Mouse (Mus musculus) hindbrain, postnatal 0 days (tissue): ENCODE measurements around the gene Afdn. TPM values are rescaled to one million over a fixed set of nuclear protein-coding genes. Genes with fewer than 3 reads are reported as not detected.
"Not testable (repeated sequence)": the region's sequence is repeated elsewhere in the genome, so short reads cannot be mapped to it uniquely, and the experiment has no call there.

Experiments
- ATAC-seq: fragments of 200-750 bp; cut with Nextera tagmentation; 2 replicates; pipeline ENCODE4 v1.8.0; 2017; ENCODE audit warnings: mild to moderate bottlenecking, moderate TSS enrichment, moderate library complexity
- DNase-seq: peaks from one replicate; pipeline ENCODE4 v3.0.0-alpha.2; 2015; ENCODE audit warnings: low spot score
- H3K27ac ChIP-seq: fragments of 300-500 bp; sonication (generic); 2 replicates; pipeline ENCODE4 v1.5.1; 2014; ENCODE audit warnings: mild to moderate bottlenecking
- H3K27me3 ChIP-seq: fragments of 300-500 bp; sonication (generic); 2 replicates; pipeline ENCODE4 v1.6.1; 2014; ENCODE audit warnings: low read length, mixed read lengths; ENCODE audit not compliant: insufficient read depth
- H3K36me3 ChIP-seq: fragments of 300-500 bp; sonication (generic); 2 replicates; pipeline ENCODE4 v1.6.1; 2014; ENCODE audit warnings: low read length, mixed read lengths; ENCODE audit not compliant: insufficient read depth
- H3K4me1 ChIP-seq: fragments of 300-500 bp; sonication (generic); 2 replicates; pipeline ENCODE4 v1.6.1; 2014; ENCODE audit warnings: antibody characterized with exemption, low read length, mixed read lengths; ENCODE audit not compliant: insufficient read depth
- H3K4me2 ChIP-seq: fragments of 300-500 bp; sonication (generic); 2 replicates; pipeline ENCODE4 v1.6.1; 2014; ENCODE audit warnings: low read depth, mild to moderate bottlenecking, low read length, moderate library complexity, mixed read lengths
- H3K4me3 ChIP-seq: fragments of 300-500 bp; sonication (generic); 2 replicates; pipeline ENCODE4 v1.5.1; 2014; ENCODE audit warnings: low read length
- H3K9ac ChIP-seq: fragments of 300-500 bp; sonication (generic); replicated peaks from 2 replicates; pipeline ENCODE4 v1.6.1; 2014; ENCODE audit warnings: mild to moderate bottlenecking, low read length, moderate library complexity, mixed read lengths
- H3K9me3 ChIP-seq: fragments of 300-500 bp; sonication (generic); 2 replicates; pipeline ENCODE4 v1.6.1; 2016; ENCODE audit warnings: low read length, mixed read lengths
- CTCF ChIP-seq: IDR thresholded peaks from 2 replicates; pipeline ENCODE4 v1.5.1; 2016; ENCODE audit warnings: antibody characterized with exemption, control low read depth, low read depth
- WGBS: fragments of 180-500 bp; shearing (Covaris S2); extraction: QIAGEN DNeasy Blood & Tissue Kit; methylation state at CpG from one replicate; pipeline ENCODE4 v1.1.7; 2014; 5-methylcytosine and 5-hydroxymethylcytosine counted together
- polyA plus RNA-seq: library from polyadenylated mRNA; unstranded; fragments of >200 nt; fragmentation: Nextera tagmentation; extraction: Ambion mirVana; gene quantifications from 2 replicates; pipeline ENCODE4 v1.2.1, GENCODE M21; 2015
- total RNA-seq: library from RNA; depleted of rRNA; stranded (reverse); fragments of >200 nt; gene quantifications from 2 replicates; pipeline ENCODE4 v1.2.3, GENCODE M21; 2014

Gene Afdn
- total and polyA plus RNA-seq, 2 experiments from 2014 or later, result 78.9 to 127 TPM

DNA sequence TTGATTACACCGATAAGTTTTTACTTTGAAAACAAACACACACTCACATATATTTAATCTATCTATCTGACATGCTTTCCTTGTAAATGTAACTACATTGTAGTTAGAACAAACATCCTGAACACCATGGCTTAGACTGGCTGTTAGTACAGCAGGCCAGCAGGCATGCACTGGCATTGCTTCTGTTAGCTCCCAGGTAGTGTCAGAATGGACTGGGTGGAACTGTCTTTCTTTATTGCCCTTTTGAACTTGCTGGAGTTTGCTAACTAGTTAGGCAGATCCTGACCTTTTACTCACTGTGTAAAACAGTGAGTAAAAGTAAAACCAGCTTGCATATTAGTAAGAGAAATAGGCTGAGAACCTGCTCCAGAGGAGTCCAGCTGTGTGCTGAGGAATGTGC, 8.2 kb downstream of the Afdn start:
- no peak overlapping the region for H3K4me3 ChIP-seq
- H3K9ac ChIP-seq, result no peak overlapping the region
- no peaks in the 10 kb centered on the region for H3K27me3 ChIP-seq
- no peak for ATAC-seq
- WGBS, result 98% methylated on average over 1 of the region's 1 CpGs
- DNase-seq, result no peak
- H3K4me2 ChIP-seq, result no peak overlapping the region
- no peaks in the 10 kb centered on the region for H3K36me3 ChIP-seq
- no peaks in the 10 kb centered on the region for H3K4me1 ChIP-seq
- no peak overlapping the region for H3K27ac ChIP-seq
- no peak for TF ChIP-seq CTCF
- H3K9me3 ChIP-seq, result no peaks in the 10 kb centered on the region

DNA sequence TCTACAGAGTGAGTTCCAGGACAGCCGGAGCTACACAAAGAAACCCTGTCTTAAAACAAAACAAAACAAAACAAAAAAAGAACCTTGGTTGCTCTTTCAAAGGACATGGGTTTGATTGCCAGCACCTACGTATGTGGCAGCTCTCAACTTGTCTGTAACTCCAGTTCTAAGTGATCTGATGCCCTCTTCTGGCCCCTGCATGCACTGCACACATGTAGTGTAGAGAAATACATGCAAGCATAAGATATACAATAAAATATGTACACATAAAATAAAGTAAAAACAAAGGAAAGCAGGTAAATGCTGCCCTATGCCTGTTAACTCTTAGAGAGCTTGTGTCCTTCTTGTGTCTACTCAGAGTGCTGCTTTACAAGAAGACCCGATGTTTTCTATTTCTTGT, 8.9 kb downstream of the Afdn start:
- TF ChIP-seq CTCF, result peak; percentile 54
- Histone ChIP-seq H3K9me3 (no peaks in the 10 kb centered on the region), H3K9ac (no peak overlapping the region), H3K4me2 (no peak overlapping the region), H3K4me3 (no peak overlapping the region), H3K36me3 (no peaks in the 10 kb centered on the region), H3K27me3 (no peaks in the 10 kb centered on the region), H3K4me1 (no peaks in the 10 kb centered on the region), H3K27ac (no peak overlapping the region)
- no peak for ATAC-seq
- DNase-seq, result no peak
- 88% methylated on average over 3 of the region's 3 CpGs for WGBS

DNA sequence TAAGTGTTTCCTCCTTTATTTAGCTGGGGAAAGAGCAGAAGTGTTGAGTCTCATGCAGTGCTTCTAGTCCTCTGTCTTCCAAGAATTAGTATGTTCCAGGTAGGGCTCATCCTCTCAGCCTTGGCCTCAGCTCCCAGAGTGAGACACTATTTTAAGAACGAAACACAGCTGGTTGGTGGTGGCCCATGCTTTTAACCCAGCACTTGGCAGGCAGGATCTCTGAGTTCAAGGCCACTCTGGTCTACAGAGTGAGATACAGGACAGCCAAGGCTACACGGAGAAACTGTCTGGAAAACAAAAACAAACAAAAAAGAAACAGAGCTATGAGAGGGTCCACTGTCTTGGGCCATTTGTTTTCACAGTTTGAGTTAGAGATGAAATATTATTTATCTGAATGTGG, 17.3 kb downstream of the Afdn start:
- H3K4me3 ChIP-seq, result no peak overlapping the region
- no peak for ATAC-seq
- 83% methylated on average over 2 of the region's 2 CpGs for WGBS

DNA sequence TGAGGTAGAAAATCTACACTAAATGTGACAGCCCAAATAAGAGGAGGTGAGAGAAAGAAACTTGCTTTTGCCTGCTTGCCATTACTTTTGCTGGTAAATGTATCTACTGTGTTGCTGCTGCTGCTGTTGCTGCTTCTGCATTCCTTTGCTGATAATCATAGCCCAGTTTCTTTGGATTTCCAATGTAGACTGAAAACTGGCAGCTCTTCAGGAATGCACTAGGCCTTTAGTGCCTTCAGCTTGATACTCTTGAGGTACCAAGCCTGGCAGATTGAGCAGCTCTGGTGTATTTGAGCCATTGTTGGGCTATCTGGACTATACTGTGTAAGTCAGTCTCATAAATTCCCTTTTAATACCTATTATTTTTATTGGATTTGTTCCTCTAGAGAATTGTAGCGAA, 18.5 kb downstream of the Afdn start:
- no peaks in the 10 kb centered on the region for H3K9me3 ChIP-seq

More for the DNA sequence above, 17.3 kb downstream of the Afdn start:
- Histone ChIP-seq H3K4me1 (no peaks in the 10 kb centered on the region), H3K36me3 (no peaks in the 10 kb centered on the region), H3K4me2 (no peak overlapping the region), H3K27me3 (no peaks in the 10 kb centered on the region), H3K9ac (no peak overlapping the region), H3K27ac (no peak overlapping the region), H3K9me3 (no peaks in the 10 kb centered on the region)
- TF ChIP-seq CTCF, result no peak
- DNase-seq, result no peak

DNA sequence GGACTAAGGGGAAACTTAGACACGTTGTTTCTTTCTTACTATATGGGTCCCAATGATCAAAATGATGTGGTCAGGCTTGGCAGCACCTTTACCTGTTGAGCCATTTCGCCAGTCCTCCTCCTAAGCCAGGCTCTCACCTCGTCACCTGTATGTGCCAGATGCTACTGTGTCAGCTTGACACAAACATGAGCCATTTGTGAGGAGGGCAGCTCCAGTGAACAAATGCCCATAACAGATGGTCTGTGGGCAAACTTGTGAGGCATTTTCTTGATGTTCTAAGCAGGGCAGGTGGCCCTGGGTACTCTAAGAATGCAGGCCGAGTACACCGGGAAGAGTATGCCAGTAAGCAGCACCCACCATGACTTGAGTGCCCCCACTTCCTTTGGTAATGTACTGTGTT, 21.6 kb downstream of the Afdn start:
- 0 out of 2 replicates have a peak, but pooled peaks have one; percentile 27 for ATAC-seq

More for the DNA sequence above, 18.5 kb downstream of the Afdn start:
- Histone ChIP-seq H3K4me1 (no peaks in the 10 kb centered on the region), H3K27me3 (no peaks in the 10 kb centered on the region), H3K9ac (no peak overlapping the region), H3K4me3 (no peak overlapping the region), H3K27ac (no peak overlapping the region), H3K36me3 (no peaks in the 10 kb centered on the region), H3K4me2 (no peak overlapping the region)
- no peak for TF ChIP-seq CTCF
- WGBS, result 91% methylated on average over 1 of the region's 1 CpGs
- no peak for ATAC-seq
- no peak for DNase-seq

DNA sequence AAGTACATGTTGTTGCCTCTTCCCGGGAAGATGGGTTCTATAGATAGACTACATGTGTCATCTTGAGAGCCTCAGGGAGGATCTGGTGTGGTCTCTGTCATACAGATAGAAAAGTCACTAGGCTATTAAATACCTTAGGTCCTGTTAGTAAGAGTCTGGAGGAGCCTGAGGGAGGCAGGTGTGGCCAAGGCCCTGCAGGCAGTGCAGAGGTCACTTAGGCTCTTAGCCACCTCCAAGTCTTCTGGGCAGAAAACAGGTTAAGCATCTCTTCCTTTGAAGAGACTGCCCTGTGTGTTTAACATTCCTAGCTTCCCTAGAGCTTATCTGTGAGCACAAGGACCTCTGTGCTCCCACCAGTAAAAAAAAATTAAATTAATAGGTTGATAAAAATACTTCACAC, 23.1 kb downstream of the Afdn start:
- 74% methylated on average over 1 of the region's 1 CpGs for WGBS
- H3K27me3 ChIP-seq, result no peaks in the 10 kb centered on the region
- ATAC-seq, result no peak

More for the DNA sequence above, 21.6 kb downstream of the Afdn start:
- H3K4me3 ChIP-seq, result no peak overlapping the region
- no peaks in the 10 kb centered on the region for H3K9me3 ChIP-seq
- DNase-seq, result no peak
- no peaks in the 10 kb centered on the region for H3K27me3 ChIP-seq
- 78% methylated on average over 5 of the region's 5 CpGs for WGBS
- no peak for TF ChIP-seq CTCF
- H3K4me2 ChIP-seq, result no peak overlapping the region
- H3K4me1 ChIP-seq, result no peaks in the 10 kb centered on the region
- no peak overlapping the region for H3K27ac ChIP-seq
- no peaks in the 10 kb centered on the region for H3K36me3 ChIP-seq
- no peak overlapping the region for H3K9ac ChIP-seq

DNA sequence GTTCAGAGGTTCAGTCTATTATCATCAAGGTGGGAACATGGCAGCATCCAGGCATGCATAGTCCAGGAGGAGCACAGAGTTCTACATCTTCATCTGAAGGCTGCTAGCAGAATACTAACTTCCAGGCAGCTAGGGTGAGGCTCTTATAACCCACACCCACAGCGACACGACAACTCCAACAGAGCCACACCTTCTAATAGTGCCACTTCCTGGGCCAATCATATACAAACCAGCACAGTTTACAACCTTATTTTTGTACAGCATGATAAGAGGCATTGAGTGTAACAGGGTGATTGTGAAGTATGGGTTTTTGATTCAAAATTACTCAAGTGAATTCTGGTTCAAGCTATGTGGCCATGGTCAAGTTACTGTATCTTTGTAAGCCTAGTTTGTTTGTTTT, 29.7 kb downstream of the Afdn start:
- H3K36me3 ChIP-seq, H3K4me2 ChIP-seq, H3K27me3 ChIP-seq, H3K9ac ChIP-seq, ATAC-seq, H3K27ac ChIP-seq, H3K9me3 ChIP-seq, DNase-seq, H3K4me1 ChIP-seq, H3K4me3 ChIP-seq: not testable (repeated sequence)
- 97% methylated on average over 2 of the region's 2 CpGs for WGBS

More for the DNA sequence above, 23.1 kb downstream of the Afdn start:
- no peaks in the 10 kb centered on the region for H3K9me3 ChIP-seq
- H3K4me2 ChIP-seq, result no peak overlapping the region
- no peak overlapping the region for H3K9ac ChIP-seq
- H3K4me3 ChIP-seq, result no peak overlapping the region
- H3K4me1 ChIP-seq, result no peaks in the 10 kb centered on the region
- H3K36me3 ChIP-seq, result no peaks in the 10 kb centered on the region
- no peak overlapping the region for H3K27ac ChIP-seq
- TF ChIP-seq CTCF, result no peak
- DNase-seq, result no peak
